Mouse (Mus musculus): ENCODE measurements around the gene Plekhd1. TPM values are rescaled to one million over a fixed set of nuclear protein-coding genes. Genes with fewer than 3 reads are reported as not detected.
A peak's percentile ranks its signal among the peaks of the same experiment; 100 is the strongest.

The Plekhd1 gene
- polyA plus RNA-seq, 1 experiment from 2014 or later, result not detected

DNA sequence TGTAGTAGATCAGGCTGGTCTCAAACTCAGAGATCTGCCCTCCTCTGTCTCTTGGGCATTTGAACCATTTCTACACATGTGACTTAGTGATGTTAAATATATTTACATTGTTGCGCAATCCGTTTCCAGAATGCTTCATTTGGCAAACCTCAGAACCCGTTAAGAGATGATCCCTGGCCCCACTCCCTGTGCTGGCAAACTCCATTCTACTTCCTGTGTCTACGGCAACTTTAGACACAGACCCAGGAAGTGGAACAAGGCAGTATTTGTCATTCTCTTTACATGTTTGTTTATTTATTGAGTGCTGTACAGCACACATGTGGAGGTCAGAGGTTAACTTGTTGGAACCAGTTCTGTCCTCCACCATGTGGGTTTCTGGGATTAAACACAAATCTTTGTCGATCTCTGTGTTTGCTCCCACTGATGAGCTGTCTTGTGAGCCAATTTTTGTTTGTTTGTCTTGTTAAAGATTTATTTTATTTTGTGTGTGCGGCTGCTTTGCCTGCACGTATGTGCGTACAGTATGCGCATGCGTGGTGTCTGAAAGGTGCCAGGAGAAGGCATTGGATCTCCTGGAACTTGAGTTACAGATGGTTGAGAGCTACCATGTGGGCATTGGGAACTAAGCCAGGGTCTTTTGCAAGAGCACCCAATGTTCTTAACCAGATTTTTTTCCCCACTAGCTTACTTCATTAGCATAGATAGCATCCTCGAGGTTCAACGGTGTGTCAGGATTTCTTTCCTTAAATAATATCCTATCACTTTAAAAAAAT is 37.6 kb downstream of the Plekhd1 start:
- DNase-seq (ENCODE audit: low spot score) (no peak), ATAC-seq (ENCODE audit: insufficient number of reproducible peaks, low FRiP score, low TSS enrichment, low read depth) (no peak)
- Histone ChIP-seq H3K27ac (replicated peaks; ENCODE audit: low read depth, low read length) (no peak overlapping the region), H3K9ac (ENCODE audit: low read length) (no peak overlapping the region), H3K4me1 (ENCODE audit: control insufficient read depth, insufficient read depth, low read length) (no peaks in the 10 kb centered on the region), H3K4me2 (ENCODE audit: low read depth, severe bottlenecking) (no peak overlapping the region), H3K4me3 (ENCODE audit: low read depth, low read length) (no peak overlapping the region), H3K27me3 (ENCODE audit: control insufficient read depth, insufficient read depth, low read length) (no peaks in the 10 kb centered on the region), H3K9me3 (ENCODE audit: control insufficient read depth, low read length) (no peaks in the 10 kb centered on the region), H3K36me3 (ENCODE audit: control insufficient read depth, insufficient read depth, low read length) (no peaks in the 10 kb centered on the region)
- WGBS, result 88% methylated on average over 12 of the region's 12 CpGs

DNA sequence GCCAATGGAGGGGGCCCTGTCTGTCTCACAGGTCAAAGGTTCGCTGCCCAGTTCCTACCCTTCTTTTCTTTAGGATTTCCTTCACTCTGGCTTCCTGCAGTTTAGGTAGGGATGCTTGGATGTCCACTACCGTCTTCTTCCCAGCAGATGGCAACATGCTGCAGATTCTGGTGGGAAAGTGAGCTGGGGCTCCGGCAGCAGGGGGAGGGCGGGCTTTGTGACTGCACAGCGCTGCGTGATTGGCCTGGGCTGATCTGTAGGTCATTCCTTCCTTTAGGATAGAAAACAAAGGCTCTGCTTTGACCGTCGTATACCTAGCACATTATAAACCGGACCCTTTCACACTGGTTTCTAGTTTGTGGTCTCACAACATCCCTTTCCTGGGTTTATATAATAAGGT is 38.2 kb downstream of the Plekhd1 start:
- H3K27ac ChIP-seq (replicated peaks; ENCODE audit: low read depth, low read length), result no peak overlapping the region
- DNase-seq (ENCODE audit: low spot score) (peak; percentile 77), ATAC-seq (ENCODE audit: insufficient number of reproducible peaks, low FRiP score, low TSS enrichment, low read depth) (0 out of 2 replicates have a peak, but pooled peaks have one; percentile 44)
- H3K9ac ChIP-seq (ENCODE audit: low read length), result no peak overlapping the region
- no peak overlapping the region for H3K4me2 ChIP-seq (ENCODE audit: low read depth, severe bottlenecking)
- WGBS, result 10% methylated on average over 9 of the region's 9 CpGs
- no peaks in the 10 kb centered on the region for H3K4me1 ChIP-seq (ENCODE audit: control insufficient read depth, insufficient read depth, low read length)
- H3K27me3 ChIP-seq (ENCODE audit: control insufficient read depth, insufficient read depth, low read length), result no peaks in the 10 kb centered on the region
- H3K4me3 ChIP-seq (ENCODE audit: low read depth, low read length), result no peak overlapping the region
- H3K9me3 ChIP-seq (ENCODE audit: control insufficient read depth, low read length), result no peaks in the 10 kb centered on the region
- H3K36me3 ChIP-seq (ENCODE audit: control insufficient read depth, insufficient read depth, low read length), result no peaks in the 10 kb centered on the region

DNA sequence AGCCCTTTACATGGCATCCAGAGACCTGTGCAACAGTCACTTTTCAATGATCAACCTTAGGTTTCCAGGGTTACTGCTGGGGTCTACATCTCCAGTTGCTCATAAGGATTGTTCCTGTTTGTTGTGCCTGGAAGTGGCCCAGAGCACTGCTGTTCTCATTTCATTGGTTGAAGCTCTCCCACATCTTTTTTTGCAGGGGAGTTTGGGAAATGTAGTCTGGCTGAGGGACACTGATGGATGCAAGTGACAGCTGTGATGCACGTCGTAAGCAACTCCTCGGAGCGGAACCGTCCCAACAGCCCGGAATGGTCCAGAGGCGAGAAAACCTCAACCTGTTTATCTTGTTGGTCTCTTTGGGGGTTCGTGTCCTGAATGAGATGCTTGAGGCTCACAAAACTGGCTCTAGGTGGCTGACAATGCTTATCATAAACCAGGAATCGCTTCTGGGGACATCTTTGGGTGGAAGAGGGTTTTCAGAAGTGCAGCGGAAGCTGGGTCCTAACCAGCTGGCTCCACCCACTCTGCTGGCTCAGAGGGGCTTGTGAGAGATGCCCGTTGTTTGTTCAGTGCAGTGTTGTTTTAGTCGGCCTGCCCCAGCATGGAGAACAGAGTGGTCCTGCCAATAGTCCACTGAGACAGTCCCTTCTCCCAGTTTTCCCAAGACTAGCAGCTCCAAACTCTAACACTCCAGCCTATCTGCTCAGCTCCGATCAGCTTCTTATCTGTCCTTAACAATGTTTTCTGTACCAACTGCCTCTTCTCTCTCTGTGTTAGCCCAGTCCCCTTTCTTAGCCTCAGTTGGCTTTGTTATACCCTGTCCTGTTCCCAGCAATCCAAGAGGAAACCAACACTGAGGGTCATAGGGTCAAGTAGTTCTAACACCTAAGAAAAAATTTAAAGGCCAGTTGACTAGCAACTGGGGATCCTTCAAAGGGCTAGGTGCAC is 42.4 kb downstream of the Plekhd1 start:
- WGBS, result 66% methylated on average over 13 of the region's 13 CpGs
- H3K27ac ChIP-seq (replicated peaks; ENCODE audit: low read depth, low read length), result no peak overlapping the region
- no peaks in the 10 kb centered on the region for H3K36me3 ChIP-seq (ENCODE audit: control insufficient read depth, insufficient read depth, low read length)

DNA sequence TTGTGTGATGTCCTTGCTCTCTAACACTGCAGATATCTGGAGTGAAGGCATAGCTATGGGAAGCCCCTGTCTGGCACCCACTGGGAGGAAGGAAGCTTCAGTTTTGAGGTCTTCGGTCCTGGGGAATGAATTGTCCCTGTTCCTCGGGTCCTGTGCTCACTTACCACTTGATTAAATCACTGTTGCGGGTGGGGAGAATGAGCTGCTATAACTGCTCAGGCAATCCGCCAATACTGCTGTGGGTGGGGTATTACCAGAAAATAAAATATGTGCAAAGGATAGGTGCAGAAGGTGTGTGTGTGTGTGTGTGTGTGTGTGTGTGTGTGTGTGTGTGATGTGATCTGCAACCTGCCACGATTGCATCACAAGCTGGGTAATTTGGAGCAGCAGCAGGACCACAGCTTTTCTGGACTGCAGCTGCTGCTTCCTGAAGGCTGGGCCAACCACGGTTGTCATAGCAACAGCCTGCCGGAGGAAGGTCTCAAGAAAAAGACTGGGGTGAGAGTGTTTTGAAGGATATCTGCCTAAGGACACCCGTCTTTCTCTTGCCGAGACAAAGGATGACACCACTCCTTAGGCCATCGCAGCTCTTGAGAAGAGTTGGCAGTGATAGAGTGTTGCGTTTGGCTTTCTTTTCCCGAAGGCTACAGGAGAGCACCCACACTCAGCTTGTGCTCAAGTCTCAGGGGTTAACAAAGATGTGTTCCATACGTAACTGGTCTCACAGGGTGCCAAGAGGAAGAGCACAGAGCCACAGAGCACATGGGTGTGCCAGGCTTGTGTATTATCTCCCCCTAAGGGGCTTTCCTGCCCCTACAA is 44.3 kb downstream of the Plekhd1 start:
- H3K27me3 ChIP-seq (ENCODE audit: control insufficient read depth, insufficient read depth, low read length), result no peaks in the 10 kb centered on the region
- no peak overlapping the region for H3K4me3 ChIP-seq (ENCODE audit: low read depth, low read length)
- ATAC-seq (ENCODE audit: insufficient number of reproducible peaks, low FRiP score, low TSS enrichment, low read depth), result 0 out of 2 replicates have a peak, but pooled peaks have one; percentile 26
- no peaks in the 10 kb centered on the region for H3K36me3 ChIP-seq (ENCODE audit: control insufficient read depth, insufficient read depth, low read length)
- DNase-seq (ENCODE audit: low spot score), result peak; percentile 65
- H3K4me1 ChIP-seq (ENCODE audit: control insufficient read depth, insufficient read depth, low read length), result peaks cover 4% of the 10 kb centered on the region; the same call in 1 of the 2 replicates
- H3K9ac ChIP-seq (ENCODE audit: low read length), result 0 out of 2 replicates have a peak overlapping the region, but pooled peaks have one; percentile 14
- no peak overlapping the region for H3K4me2 ChIP-seq (ENCODE audit: low read depth, severe bottlenecking)
- no peaks in the 10 kb centered on the region for H3K9me3 ChIP-seq (ENCODE audit: control insufficient read depth, low read length)
- 32% methylated on average over 13 of the region's 13 CpGs for WGBS
- no peak overlapping the region for H3K27ac ChIP-seq (replicated peaks; ENCODE audit: low read depth, low read length)

More for the DNA sequence above, 42.4 kb downstream of the Plekhd1 start:
- Histone ChIP-seq H3K4me3 (ENCODE audit: low read depth, low read length) (no peak overlapping the region), H3K4me1 (ENCODE audit: control insufficient read depth, insufficient read depth, low read length) (peaks cover 4% of the 10 kb centered on the region; the same call in 1 of the 2 replicates), H3K27me3 (ENCODE audit: control insufficient read depth, insufficient read depth, low read length) (no peaks in the 10 kb centered on the region), H3K4me2 (ENCODE audit: low read depth, severe bottlenecking) (no peak overlapping the region), H3K9me3 (ENCODE audit: control insufficient read depth, low read length) (no peaks in the 10 kb centered on the region), H3K9ac (ENCODE audit: low read length) (no peak overlapping the region)
- no peak for DNase-seq (ENCODE audit: low spot score)
- no peak for ATAC-seq (ENCODE audit: insufficient number of reproducible peaks, low FRiP score, low TSS enrichment, low read depth)

DNA sequence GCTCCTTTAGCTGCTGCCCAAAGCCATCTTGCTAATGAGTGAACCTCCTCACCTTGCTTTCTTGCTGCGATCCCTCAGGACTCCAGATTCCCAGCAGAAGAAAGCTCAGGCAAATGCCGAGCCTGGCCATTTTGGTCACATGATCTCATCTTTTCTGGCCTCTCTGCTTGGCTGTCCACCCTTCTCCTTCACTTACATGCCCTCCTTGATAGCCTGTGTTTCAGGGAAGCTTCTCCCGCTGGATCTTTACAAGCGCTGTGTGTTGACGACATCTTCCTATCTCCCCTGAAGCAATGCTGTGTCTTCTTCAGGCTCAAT is 44.9 kb downstream of the Plekhd1 start:
- Histone ChIP-seq H3K27ac (replicated peaks; ENCODE audit: low read depth, low read length) (no peak overlapping the region), H3K4me1 (ENCODE audit: control insufficient read depth, insufficient read depth, low read length) (peaks cover 4% of the 10 kb centered on the region; the same call in 1 of the 2 replicates), H3K4me2 (ENCODE audit: low read depth, severe bottlenecking) (no peak overlapping the region), H3K9me3 (ENCODE audit: control insufficient read depth, low read length) (no peaks in the 10 kb centered on the region), H3K9ac (ENCODE audit: low read length) (no peak overlapping the region), H3K36me3 (ENCODE audit: control insufficient read depth, insufficient read depth, low read length) (no peaks in the 10 kb centered on the region), H3K4me3 (ENCODE audit: low read depth, low read length) (no peak overlapping the region), H3K27me3 (ENCODE audit: control insufficient read depth, insufficient read depth, low read length) (no peaks in the 10 kb centered on the region)
- ATAC-seq (ENCODE audit: insufficient number of reproducible peaks, low FRiP score, low TSS enrichment, low read depth) (no peak), DNase-seq (ENCODE audit: low spot score) (no peak)
- WGBS, result 70% methylated on average over 5 of the region's 5 CpGs

DNA sequence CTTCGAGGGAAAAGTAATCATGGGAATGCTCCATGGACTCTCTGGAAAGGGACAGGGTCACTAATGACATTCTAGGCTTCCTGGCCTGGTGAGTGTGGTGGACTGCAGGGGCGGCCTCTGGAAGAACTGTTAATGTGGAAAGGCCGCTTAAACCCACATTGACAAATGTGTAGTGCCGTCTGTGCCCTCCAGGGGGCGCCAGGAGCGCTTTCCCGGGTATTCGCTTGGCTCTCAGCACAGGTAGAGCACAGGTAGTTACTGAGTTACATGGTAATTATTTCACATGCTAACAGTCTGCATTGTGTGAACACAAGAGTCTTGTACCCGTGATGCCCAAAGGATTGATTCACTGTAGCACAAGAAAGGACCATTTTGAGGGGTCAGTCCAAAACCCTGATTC is 47.1 kb downstream of the Plekhd1 start:
- ATAC-seq (ENCODE audit: insufficient number of reproducible peaks, low FRiP score, low TSS enrichment, low read depth) (no peak), DNase-seq (ENCODE audit: low spot score) (peak; percentile 48)
- Histone ChIP-seq H3K27ac (replicated peaks; ENCODE audit: low read depth, low read length) (no peak overlapping the region), H3K36me3 (ENCODE audit: control insufficient read depth, insufficient read depth, low read length) (no peaks in the 10 kb centered on the region), H3K4me1 (ENCODE audit: control insufficient read depth, insufficient read depth, low read length) (peaks cover 4% of the 10 kb centered on the region; the same call in 1 of the 2 replicates), H3K27me3 (ENCODE audit: control insufficient read depth, insufficient read depth, low read length) (no peaks in the 10 kb centered on the region), H3K4me3 (ENCODE audit: low read depth, low read length) (no peak overlapping the region), H3K9ac (ENCODE audit: low read length) (no peak overlapping the region), H3K4me2 (ENCODE audit: low read depth, severe bottlenecking) (no peak overlapping the region), H3K9me3 (ENCODE audit: control insufficient read depth, low read length) (no peaks in the 10 kb centered on the region)
- WGBS, result 26% methylated on average over 9 of the region's 9 CpGs

DNA sequence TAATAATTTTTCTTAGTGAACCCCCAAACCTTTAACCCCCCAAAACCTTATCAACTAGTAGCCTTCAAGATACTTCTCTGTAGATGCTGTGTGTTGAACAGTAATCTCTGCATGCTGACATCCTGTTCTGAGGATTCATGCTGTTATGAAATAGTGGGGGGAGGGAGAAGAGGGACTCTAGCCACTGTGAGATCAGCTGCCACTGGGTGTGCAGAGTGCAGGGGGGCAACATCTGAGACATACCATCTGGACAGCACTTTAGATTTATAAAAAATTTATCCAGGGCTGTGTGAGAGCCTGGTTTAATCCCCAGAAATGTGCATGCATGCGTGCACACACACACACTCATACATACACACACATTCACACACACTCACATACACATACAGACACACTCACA is 52.2 kb downstream of the Plekhd1 start:
- H3K36me3 ChIP-seq (ENCODE audit: control insufficient read depth, insufficient read depth, low read length), result no peaks in the 10 kb centered on the region
- no peaks in the 10 kb centered on the region for H3K9me3 ChIP-seq (ENCODE audit: control insufficient read depth, low read length)
- DNase-seq (ENCODE audit: low spot score), result no peak
- H3K4me3 ChIP-seq (ENCODE audit: low read depth, low read length), result no peak overlapping the region
- H3K4me2 ChIP-seq (ENCODE audit: low read depth, severe bottlenecking), result no peak overlapping the region
- H3K27me3 ChIP-seq (ENCODE audit: control insufficient read depth, insufficient read depth, low read length), result no peaks in the 10 kb centered on the region
- 78% methylated on average over 1 of the region's 1 CpGs for WGBS
- H3K4me1 ChIP-seq (ENCODE audit: control insufficient read depth, insufficient read depth, low read length), result no peaks in the 10 kb centered on the region
- ATAC-seq (ENCODE audit: insufficient number of reproducible peaks, low FRiP score, low TSS enrichment, low read depth), result no peak
- H3K27ac ChIP-seq (replicated peaks; ENCODE audit: low read depth, low read length), result no peak overlapping the region
- no peak overlapping the region for H3K9ac ChIP-seq (ENCODE audit: low read length)
